Mouse (Mus musculus) liver, postnatal 0 days (tissue): ENCODE measurements around the gene Defb38. TPM values are rescaled to one million over a fixed set of nuclear protein-coding genes. Genes with fewer than 3 reads are reported as not detected.

Experiments
- ATAC-seq: fragments of 200-750 bp; cut with Nextera tagmentation; 2 replicates; pipeline ENCODE4 v1.8.0; 2017; ENCODE audit warnings: mild to moderate bottlenecking, moderate library complexity
- DNase-seq: peaks from one replicate; pipeline ENCODE4 v3.0.0-alpha.2; 2016
- H3K27ac ChIP-seq: fragments of 300-500 bp; sonication (generic); 2 replicates; pipeline ENCODE4 v1.5.1; 2014; ENCODE audit warnings: antibody characterized with exemption, moderate library complexity, mild to moderate bottlenecking, low read depth
- H3K27me3 ChIP-seq: fragments of 300-500 bp; sonication (generic); 2 replicates; pipeline ENCODE4 v1.6.1; 2014; ENCODE audit warnings: low read length, control low read depth, mixed read lengths; ENCODE audit not compliant: insufficient read depth
- H3K36me3 ChIP-seq: fragments of 300-500 bp; sonication (generic); replicated peaks from 2 replicates; pipeline ENCODE4 v1.6.1; 2014; ENCODE audit warnings: mild to moderate bottlenecking, control low read depth, low read length, moderate library complexity, mixed read lengths; ENCODE audit not compliant: insufficient read depth
- H3K4me1 ChIP-seq: fragments of 300-500 bp; sonication (generic); 2 replicates; pipeline ENCODE4 v1.6.1; 2014; ENCODE audit warnings: antibody characterized with exemption, mild to moderate bottlenecking, control low read depth; ENCODE audit not compliant: insufficient read depth
- H3K4me2 ChIP-seq: fragments of 300-500 bp; sonication (generic); 2 replicates; pipeline ENCODE4 v1.6.1; 2014; ENCODE audit warnings: low read depth, mild to moderate bottlenecking, low read length, moderate library complexity, mixed read lengths
- H3K4me3 ChIP-seq: fragments of 300-500 bp; sonication (generic); 2 replicates; pipeline ENCODE4 v1.5.1; 2014; ENCODE audit warnings: low read depth, low read length
- H3K9ac ChIP-seq: fragments of 300-500 bp; sonication (generic); replicated peaks from 2 replicates; pipeline ENCODE4 v1.6.1; 2014; ENCODE audit warnings: mild to moderate bottlenecking, moderate library complexity
- H3K9me3 ChIP-seq: fragments of 300-500 bp; sonication (generic); 2 replicates; pipeline ENCODE4 v1.6.1; 2016; ENCODE audit warnings: mild to moderate bottlenecking, control low read depth, low read length, mixed read lengths
- CTCF ChIP-seq: sonication (generic); IDR thresholded peaks from 2 replicates; pipeline ENCODE4 v1.5.1; 2016; ENCODE audit warnings: antibody characterized with exemption, low read depth
- EP300 ChIP-seq: IDR thresholded peaks from 2 replicates; pipeline ENCODE4 v1.6.1; 2016; ENCODE audit warnings: antibody characterized with exemption, low read depth, mild to moderate bottlenecking
- WGBS: fragments of 180-500 bp; shearing (Covaris S2); extraction: QIAGEN DNeasy Blood & Tissue Kit; methylation state at CpG from one replicate; pipeline ENCODE4 v1.1.7; 2014; ENCODE audit not compliant: insufficient replicate concordance; 5-methylcytosine and 5-hydroxymethylcytosine counted together
- polyA plus RNA-seq: library from polyadenylated mRNA; unstranded; fragments of >200 nt; fragmentation: Nextera tagmentation; extraction: Ambion mirVana; gene quantifications from 2 replicates; pipeline ENCODE4 v1.2.1, GENCODE M21; 2015

Gene Defb38
- polyA plus RNA-seq, result not detected in 2 replicates

DNA sequence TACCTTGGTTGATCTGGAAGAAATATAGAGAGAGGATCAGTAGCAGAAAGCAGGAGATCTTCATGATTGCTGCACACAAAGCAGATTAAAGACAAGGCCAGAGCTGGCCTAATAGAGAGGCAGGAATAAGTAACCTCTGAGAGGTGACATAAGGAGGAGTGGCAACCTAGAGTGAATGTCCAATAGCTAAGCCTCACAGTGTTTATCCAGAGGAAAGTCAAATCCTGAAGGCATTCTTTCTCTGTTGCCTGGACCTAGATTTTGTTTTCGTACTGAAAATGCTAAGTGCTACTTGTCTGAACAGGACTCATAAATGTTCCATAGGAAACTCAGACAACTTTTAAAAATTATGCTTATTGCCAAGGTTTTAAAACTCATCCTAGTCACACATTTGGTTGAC, at the start of gene Defb38:
Defb38 (minus strand) TSS at position 101 of the 400 bp plus-strand sequence.
- ATAC-seq (no peak), DNase-seq (no peak)
- TF ChIP-seq EP300 (no peak), CTCF (no peak)
- H3K4me2 ChIP-seq, result no peak within 1 kb of the TSS
- H3K27ac ChIP-seq, result no peak within 1 kb of the TSS
- H3K27me3 ChIP-seq, result no peaks in the 10 kb centered on the region
- no peaks in the 10 kb centered on the region for H3K4me1 ChIP-seq
- WGBS, result 73% methylated on average over 1 of the region's 1 CpGs
- H3K36me3 ChIP-seq, result no peaks in the 10 kb centered on the region
- no peak within 1 kb of the TSS for H3K9ac ChIP-seq
- no peaks in the 10 kb centered on the region for H3K9me3 ChIP-seq
- no peak within 1 kb of the TSS for H3K4me3 ChIP-seq

DNA sequence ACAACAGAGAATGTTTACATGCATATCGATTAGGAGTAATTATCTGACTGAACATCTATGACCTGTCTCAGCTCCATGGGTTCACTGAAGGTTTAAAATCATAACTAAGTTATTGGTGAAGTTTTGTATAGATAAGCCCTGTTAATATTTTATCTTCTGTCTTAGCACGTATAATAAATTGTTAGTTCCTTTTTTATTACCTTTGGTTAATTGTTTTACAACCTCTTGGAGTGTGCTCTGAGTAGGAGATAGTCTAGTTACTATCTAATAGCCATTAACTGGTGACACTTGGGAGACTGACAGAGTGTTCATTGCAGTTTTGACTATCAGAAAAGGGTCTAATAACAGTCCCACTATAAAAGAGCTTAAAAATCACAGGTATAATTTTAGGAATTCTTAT, 39.6 kb upstream of the Defb38 start:
- no peaks in the 10 kb centered on the region for H3K9me3 ChIP-seq
- no peak for TF ChIP-seq CTCF
- no peak for TF ChIP-seq EP300
- 70% methylated on average over 2 of the region's 2 CpGs for WGBS
- H3K4me2 ChIP-seq, result no peak overlapping the region
- no peaks in the 10 kb centered on the region for H3K4me1 ChIP-seq
- H3K36me3 ChIP-seq, result no peaks in the 10 kb centered on the region
- H3K4me3 ChIP-seq, result no peak overlapping the region
- no peak overlapping the region for H3K27ac ChIP-seq
- H3K9ac ChIP-seq, result no peak overlapping the region
- DNase-seq (no peak), ATAC-seq (no peak)
- H3K27me3 ChIP-seq, result no peaks in the 10 kb centered on the region

DNA sequence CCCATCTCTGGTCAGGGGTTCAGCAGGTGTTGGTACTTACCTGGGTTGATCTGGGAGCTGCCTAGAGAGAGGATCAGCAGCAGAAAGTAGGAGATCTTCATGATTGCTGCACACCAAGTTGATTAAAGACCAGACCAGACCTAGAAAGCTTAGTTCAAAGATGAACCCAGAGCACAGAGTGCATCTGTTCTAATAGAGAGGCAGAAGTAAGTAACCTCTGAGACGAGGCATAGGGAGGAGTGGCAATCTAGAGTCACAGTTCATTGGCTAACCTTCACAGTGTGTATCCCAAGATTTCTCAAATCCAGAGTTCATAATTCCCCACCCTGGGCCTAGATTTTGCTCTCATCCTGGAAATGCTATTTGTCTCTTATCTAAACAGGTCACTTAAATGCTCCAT, 38.3 kb upstream of the Defb38 start, which contains the start of gene Defb39:
Defb39 (minus strand) TSS at position 101 of the 400 bp plus-strand sequence.
- ATAC-seq (no peak), DNase-seq (no peak)
- Histone ChIP-seq H3K9me3 (no peaks in the 10 kb centered on the region), H3K27ac (no peak within 1 kb of the TSS), H3K4me1 (no peaks in the 10 kb centered on the region), H3K9ac (no peak within 1 kb of the TSS), H3K4me2 (no peak within 1 kb of the TSS), H3K27me3 (no peaks in the 10 kb centered on the region), H3K36me3 (no peaks in the 10 kb centered on the region), H3K4me3 (no peak within 1 kb of the TSS)
- no peak for TF ChIP-seq EP300
- no peak for TF ChIP-seq CTCF
- WGBS, result 48% methylated on average over 1 of the region's 1 CpGs

DNA sequence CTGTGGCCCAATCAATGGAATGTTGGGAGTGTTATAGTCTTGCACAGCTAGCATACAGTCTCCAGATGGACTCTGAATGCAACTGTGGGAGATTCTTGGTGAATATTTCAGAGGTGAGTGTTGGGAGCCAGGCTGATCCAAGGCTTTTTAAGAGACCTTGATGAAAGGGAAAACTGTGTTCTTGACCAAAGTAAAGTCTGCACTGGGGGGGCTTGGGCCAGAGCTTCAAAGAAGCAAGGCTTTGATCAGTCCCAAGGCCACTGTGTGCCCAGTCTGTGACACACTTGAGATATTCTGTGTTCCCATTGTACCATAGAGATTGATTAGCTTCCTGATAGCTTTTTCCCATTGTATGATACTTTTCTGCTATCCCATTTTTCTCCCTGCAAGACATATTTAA, 36.5 kb upstream of the Defb38 start:
- H3K9me3 ChIP-seq, result no peaks in the 10 kb centered on the region
- no peak for ATAC-seq
- H3K4me2 ChIP-seq, result no peak overlapping the region
- H3K4me1 ChIP-seq, result no peaks in the 10 kb centered on the region
- DNase-seq, result no peak
- H3K9ac ChIP-seq, result no peak overlapping the region
- no peak overlapping the region for H3K27ac ChIP-seq
- no peaks in the 10 kb centered on the region for H3K36me3 ChIP-seq
- TF ChIP-seq EP300 (no peak), CTCF (no peak)
- H3K27me3 ChIP-seq, result no peaks in the 10 kb centered on the region
- H3K4me3 ChIP-seq, result no peak overlapping the region

DNA sequence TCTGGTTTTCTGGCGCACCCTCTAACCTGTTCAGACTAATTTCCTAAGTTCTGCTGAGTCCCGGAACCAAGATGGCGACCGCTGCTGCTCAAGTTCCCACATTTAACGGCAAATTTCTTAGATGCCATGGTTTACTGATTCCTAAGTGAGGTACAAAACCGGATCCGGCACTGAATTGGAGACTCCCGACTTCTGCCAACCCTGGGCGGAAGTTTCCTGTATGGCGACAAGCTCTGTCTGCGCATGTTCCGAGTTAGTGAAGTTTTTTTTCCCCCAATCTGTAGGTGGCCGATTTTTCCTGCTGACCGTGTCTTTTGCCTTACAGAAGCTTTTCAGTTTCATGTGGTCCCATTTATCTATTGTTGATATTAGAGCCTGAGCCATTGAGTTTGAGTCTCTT, 18.9 kb upstream of the Defb38 start:
- Histone ChIP-seq H3K27me3 (no peaks in the 10 kb centered on the region), H3K4me3 (no peak overlapping the region), H3K4me1 (no peaks in the 10 kb centered on the region), H3K4me2 (no peak overlapping the region), H3K9me3 (no peaks in the 10 kb centered on the region), H3K36me3 (no peaks in the 10 kb centered on the region), H3K9ac (no peak overlapping the region), H3K27ac (no peak overlapping the region)
- TF ChIP-seq CTCF, result no peak
- TF ChIP-seq EP300, result no peak
- ATAC-seq (no peak), DNase-seq (no peak)
- 88% methylated on average over 13 of the region's 14 CpGs for WGBS

Other genes starting within 250 kb of the Defb38 start
- not detected in 2 replicates for gene Defb40, start 48.3 kb downstream of the Defb38 start, polyA plus RNA-seq
- gene Defb37, start 35.5 kb downstream of the Defb38 start, polyA plus RNA-seq, result not detected in 2 replicates
- not detected in 2 replicates for gene Defb39, start 38.2 kb upstream of the Defb38 start, polyA plus RNA-seq
- not detected in 2 replicates for gene Defb12, start 88.3 kb upstream of the Defb38 start, polyA plus RNA-seq
- gene Defb34, start 97.2 kb upstream of the Defb38 start, polyA plus RNA-seq, result not detected in 2 replicates
- not detected in 2 replicates for gene Gm45826, start 114.2 kb upstream of the Defb38 start, polyA plus RNA-seq
- gene Defb14, start 167.8 kb upstream of the Defb38 start, polyA plus RNA-seq, result not detected in 2 replicates
- not detected in 2 replicates for gene Defb4, start 172.1 kb upstream of the Defb38 start, polyA plus RNA-seq
- gene Defb6, start 198.9 kb upstream of the Defb38 start, polyA plus RNA-seq, result not detected in 2 replicates
- gene Defb46, start 213.3 kb upstream of the Defb38 start, polyA plus RNA-seq, result not detected in 2 replicates
- not detected in 2 replicates for gene Defb5, start 221.0 kb upstream of the Defb38 start, polyA plus RNA-seq